Mouse (Mus musculus) stomach, embryonic 14.5 days (tissue): ENCODE results near the gene Gm20388. TPM values are rescaled to one million over a fixed set of nuclear protein-coding genes. Genes with fewer than 3 reads are reported as not detected.

ENCODE experiments used
- ATAC-seq: fragments of 200-750 bp; cut with Nextera tagmentation; 2 replicates; pipeline ENCODE4 v1.8.0; 2017; ENCODE audit warnings: low read depth, moderate TSS enrichment; ENCODE audit not compliant: insufficient number of reproducible peaks, insufficient read depth, low FRiP score
- H3K27ac ChIP-seq: fragments of 300-500 bp; sonication (generic); 2 replicates; pipeline ENCODE4 v1.5.1; 2014; ENCODE audit warnings: mild to moderate bottlenecking, low read length, moderate library complexity, mixed read lengths
- H3K27me3 ChIP-seq: fragments of 300-500 bp; sonication (generic); 2 replicates; pipeline ENCODE4 v1.6.1; 2014; ENCODE audit warnings: low read length, control low read depth, mixed read lengths; ENCODE audit not compliant: control insufficient read depth, insufficient read depth
- H3K36me3 ChIP-seq: fragments of 300-500 bp; sonication (generic); 2 replicates; pipeline ENCODE4 v1.6.1; 2014; ENCODE audit warnings: mild to moderate bottlenecking, control low read depth, low read length, moderate library complexity, mixed read lengths; ENCODE audit not compliant: control insufficient read depth, insufficient read depth
- H3K4me1 ChIP-seq: fragments of 300-500 bp; sonication (generic); 2 replicates; pipeline ENCODE4 v1.6.1; 2014; ENCODE audit warnings: low read length, control low read depth, mixed read lengths; ENCODE audit not compliant: control insufficient read depth, insufficient read depth
- H3K4me2 ChIP-seq: fragments of 300-500 bp; sonication (generic); replicated peaks from 2 replicates; pipeline ENCODE4 v1.6.1; 2014; ENCODE audit warnings: low read depth, low read length, control low read depth
- H3K4me3 ChIP-seq: fragments of 300-500 bp; sonication (generic); 2 replicates; pipeline ENCODE4 v1.5.1; 2014; ENCODE audit warnings: low read depth, low read length, control low read depth
- H3K9ac ChIP-seq: fragments of 300-500 bp; sonication (generic); replicated peaks from 2 replicates; pipeline ENCODE4 v1.6.1; 2014; ENCODE audit warnings: low read depth, mild to moderate bottlenecking, control low read depth, low read length, moderate library complexity, mixed read lengths
- H3K9me3 ChIP-seq: fragments of 300-500 bp; sonication (generic); 2 replicates; pipeline ENCODE4 v1.6.1; 2016; ENCODE audit warnings: low read depth, low read length, control low read depth; ENCODE audit not compliant: control insufficient read depth
- WGBS: fragments of 180-500 bp; shearing (Covaris S2); extraction: QIAGEN DNeasy Blood & Tissue Kit; methylation state at CpG from one replicate; pipeline ENCODE4 v1.1.7; 2014; 5-methylcytosine and 5-hydroxymethylcytosine counted together
- polyA plus RNA-seq: library from polyadenylated mRNA; unstranded; fragments of >200 nt; fragmentation: Nextera tagmentation; extraction: Ambion mirVana; gene quantifications from 2 replicates; pipeline ENCODE4 v1.2.1, GENCODE M21; 2014

Gene Gm20388
- polyA plus RNA-seq, 1 experiment from 2014 or later, result 11.4 TPM

- ATAC-seq, result no peak
- Histone ChIP-seq H3K9me3 (no peaks in the 10 kb centered on the region), H3K4me3 (no peak overlapping the region), H3K27ac (no peak overlapping the region), H3K36me3 (peaks cover 7% of the 10 kb centered on the region), H3K27me3 (no peaks in the 10 kb centered on the region), H3K4me1 (peaks cover 24% of the 10 kb centered on the region), H3K4me2 (no peak overlapping the region), H3K9ac (no peak overlapping the region)
- 80% methylated on average over 8 of the region's 8 CpGs for WGBS
Observed at GRCm38 (mm10) chr8:121970225-121970624, 2059.6 kb downstream of the Gm20388 start.

GRCm38 (mm10) chr8:121971488-121972058 lies 2060.9 kb downstream of the Gm20388 start:
- Histone ChIP-seq H3K4me3 (no peak overlapping the region), H3K9me3 (no peaks in the 10 kb centered on the region), H3K36me3 (peaks cover 20% of the 10 kb centered on the region), H3K9ac (no peak overlapping the region), H3K27me3 (no peaks in the 10 kb centered on the region), H3K4me2 (no peak overlapping the region), H3K4me1 (peaks cover 17% of the 10 kb centered on the region), H3K27ac (no peak overlapping the region)
- WGBS, result 69% methylated on average over 17 of the region's 17 CpGs
- no peak for ATAC-seq

GRCm38 (mm10) chr8:121973906-121974305 lies 2063.3 kb downstream of the Gm20388 start:
- H3K27ac ChIP-seq, result no peak overlapping the region
- peaks cover 36% of the 10 kb centered on the region for H3K36me3 ChIP-seq
- WGBS, result 90% methylated on average over 28 of the region's 28 CpGs
- no peak overlapping the region for H3K4me3 ChIP-seq
- no peak overlapping the region for H3K9ac ChIP-seq
- no peaks in the 10 kb centered on the region for H3K9me3 ChIP-seq
- no peak overlapping the region for H3K4me2 ChIP-seq
- no peak for ATAC-seq
- H3K27me3 ChIP-seq, result no peaks in the 10 kb centered on the region
- H3K4me1 ChIP-seq, result no peaks in the 10 kb centered on the region

GRCm38 (mm10) chr8:121977819-121978590 lies 2067.4 kb downstream of the Gm20388 start:
- H3K9ac ChIP-seq, result no peak overlapping the region
- H3K9me3 ChIP-seq, result no peaks in the 10 kb centered on the region
- no peak overlapping the region for H3K27ac ChIP-seq
- peaks cover 64% of the 10 kb centered on the region for H3K36me3 ChIP-seq
- no peaks in the 10 kb centered on the region for H3K27me3 ChIP-seq
- ATAC-seq, result peak; percentile 61; the same call in 1 of the 2 replicates
- H3K4me3 ChIP-seq, result no peak overlapping the region
- WGBS, result 67% methylated on average over 8 of the region's 8 CpGs
- H3K4me2 ChIP-seq, result no peak overlapping the region
- no peaks in the 10 kb centered on the region for H3K4me1 ChIP-seq

- Histone ChIP-seq H3K4me3 (no peak overlapping the region), H3K4me2 (no peak overlapping the region), H3K4me1 (no peaks in the 10 kb centered on the region), H3K27ac (no peak overlapping the region), H3K9me3 (no peaks in the 10 kb centered on the region), H3K36me3 (peaks cover 67% of the 10 kb centered on the region), H3K27me3 (no peaks in the 10 kb centered on the region), H3K9ac (no peak overlapping the region)
- WGBS, result 97% methylated on average over 13 of the region's 13 CpGs
- ATAC-seq, result no peak
Observed at GRCm38 (mm10) chr8:121978670-121979069, 2068.0 kb downstream of the Gm20388 start.

- Histone ChIP-seq H3K27ac (no peak overlapping the region), H3K4me3 (no peak overlapping the region), H3K4me2 (no peak overlapping the region), H3K9me3 (no peaks in the 10 kb centered on the region), H3K4me1 (no peaks in the 10 kb centered on the region), H3K27me3 (no peaks in the 10 kb centered on the region), H3K36me3 (peaks cover 53% of the 10 kb centered on the region), H3K9ac (no peak overlapping the region)
- no peak for ATAC-seq
- WGBS, result 92% methylated on average over 11 of the region's 11 CpGs
Observed at GRCm38 (mm10) chr8:121980792-121981519, 2070.3 kb downstream of the Gm20388 start.

- peaks cover 47% of the 10 kb centered on the region for H3K36me3 ChIP-seq
Observed at GRCm38 (mm10) chr8:121981520-121981895, 2070.9 kb downstream of the Gm20388 start.

GRCm38 (mm10) chr8:121985673-121986072 lies 2075.0 kb downstream of the Gm20388 start:
- no peaks in the 10 kb centered on the region for H3K27me3 ChIP-seq
- H3K9ac ChIP-seq, result no peak overlapping the region
- H3K4me1 ChIP-seq, result no peaks in the 10 kb centered on the region
- WGBS, result 97% methylated on average over 3 of the region's 3 CpGs
- H3K4me2 ChIP-seq, result no peak overlapping the region
- H3K27ac ChIP-seq, result no peak overlapping the region
- H3K9me3 ChIP-seq, result no peaks in the 10 kb centered on the region
- H3K36me3 ChIP-seq, result peaks cover 29% of the 10 kb centered on the region
- H3K4me3 ChIP-seq, result no peak overlapping the region
- ATAC-seq, result no peak

More at GRCm38 (mm10) chr8:121981520-121981895, 2070.9 kb downstream of the Gm20388 start:
- no peak overlapping the region for H3K27ac ChIP-seq
- H3K9me3 ChIP-seq, result no peaks in the 10 kb centered on the region
- no peak for ATAC-seq
- 93% methylated on average over 7 of the region's 7 CpGs for WGBS
- H3K9ac ChIP-seq, result no peak overlapping the region
- H3K27me3 ChIP-seq, result no peaks in the 10 kb centered on the region
- no peaks in the 10 kb centered on the region for H3K4me1 ChIP-seq
- no peak overlapping the region for H3K4me2 ChIP-seq
- H3K4me3 ChIP-seq, result no peak overlapping the region
